Mouse (Mus musculus) lung, embryonic 16.5 days (tissue): ENCODE measurements around the gene Hes6. TPM values are rescaled to one million over a fixed set of nuclear protein-coding genes. Genes with fewer than 3 reads are reported as not detected.

Experiments used
- ATAC-seq: fragments of 200-750 bp; cut with Nextera tagmentation; 2 replicates; pipeline ENCODE4 v1.8.0; 2017; ENCODE audit warnings: low read depth, mild to moderate bottlenecking, moderate library complexity
- H3K27ac ChIP-seq: fragments of 300-500 bp; sonication (generic); 2 replicates; pipeline ENCODE4 v1.5.1; 2014; ENCODE audit warnings: mild to moderate bottlenecking, control low read depth, low read length
- H3K27me3 ChIP-seq: fragments of 300-500 bp; sonication (generic); 2 replicates; pipeline ENCODE4 v1.6.1; 2014; ENCODE audit warnings: low read depth, low read length, mixed read lengths; ENCODE audit not compliant: control insufficient read depth, insufficient read depth
- H3K36me3 ChIP-seq: fragments of 300-500 bp; sonication (generic); 2 replicates; pipeline ENCODE4 v1.6.1; 2014; ENCODE audit warnings: low read length; ENCODE audit not compliant: control insufficient read depth, insufficient read depth
- H3K4me1 ChIP-seq: fragments of 300-500 bp; sonication (generic); replicated peaks from 2 replicates; pipeline ENCODE4 v1.6.1; 2014; ENCODE audit warnings: low read length, mixed read lengths; ENCODE audit not compliant: control insufficient read depth, insufficient read depth
- H3K4me2 ChIP-seq: fragments of 300-500 bp; sonication (generic); 2 replicates; pipeline ENCODE4 v1.6.1; 2014; ENCODE audit warnings: low read depth, low read length, control low read depth
- H3K4me3 ChIP-seq: fragments of 300-500 bp; sonication (generic); 2 replicates; pipeline ENCODE4 v1.5.1; 2014; ENCODE audit warnings: mild to moderate bottlenecking, low read length, control low read depth
- H3K9ac ChIP-seq: fragments of 300-500 bp; sonication (generic); 2 replicates; pipeline ENCODE4 v1.6.1; 2014; ENCODE audit warnings: low read length, control low read depth
- H3K9me3 ChIP-seq: fragments of 300-500 bp; sonication (generic); 2 replicates; pipeline ENCODE4 v1.6.1; 2016; ENCODE audit warnings: low read length; ENCODE audit not compliant: control insufficient read depth
- WGBS: fragments of 180-500 bp; shearing (Covaris S2); extraction: QIAGEN DNeasy Blood & Tissue Kit; methylation state at CpG from one replicate; pipeline ENCODE4 v1.1.7; 2014; 5-methylcytosine and 5-hydroxymethylcytosine counted together
- polyA plus RNA-seq: library from polyadenylated mRNA; unstranded; fragments of >200 nt; fragmentation: Nextera tagmentation; extraction: Ambion mirVana; gene quantifications from 2 replicates; pipeline ENCODE4 v1.2.1, GENCODE M21; 2015

Hes6 gene
- polyA plus RNA-seq, 1 experiment from 2014 or later, result 73.2 TPM

GRCm38 (mm10) chr1:91398260-91399062, 15.4 kb downstream of the Hes6 start, which contains the start of gene Ilkap:
Gene Ilkap (minus strand): TSS chr1:91398815.
- Histone ChIP-seq H3K4me2 (peak within 1 kb of the TSS; percentile 91), H3K36me3 (no peaks in the 10 kb centered on the region), H3K4me3 (peak within 1 kb of the TSS; percentile 86), H3K4me1 (peaks cover 12% of the 10 kb centered on the region), H3K27me3 (no peaks in the 10 kb centered on the region), H3K27ac (peak within 1 kb of the TSS; percentile 63), H3K9me3 (no peaks in the 10 kb centered on the region), H3K9ac (peak within 1 kb of the TSS; percentile 85)
- ATAC-seq, result peak; percentile 98
- under 1% methylated on average over 90 of the region's 91 CpGs for WGBS

GRCm38 (mm10) chr1:91397927-91398259, 15.9 kb downstream of the Hes6 start:
- peak overlapping the region; percentile 91 for H3K4me2 ChIP-seq
- no peaks in the 10 kb centered on the region for H3K9me3 ChIP-seq
- peak overlapping the region; percentile 63 for H3K27ac ChIP-seq
- under 1% methylated on average over 12 of the region's 12 CpGs for WGBS
- ATAC-seq, result no peak; the same call in 1 of the 2 replicates
- H3K9ac ChIP-seq, result peak overlapping the region; percentile 85
- H3K27me3 ChIP-seq, result no peaks in the 10 kb centered on the region
- H3K4me3 ChIP-seq, result peak overlapping the region; percentile 86
- H3K36me3 ChIP-seq, result no peaks in the 10 kb centered on the region
- H3K4me1 ChIP-seq, result peaks cover 12% of the 10 kb centered on the region

- Histone ChIP-seq H3K4me1 (no peaks in the 10 kb centered on the region), H3K4me3 (no peak overlapping the region), H3K9me3 (no peaks in the 10 kb centered on the region), H3K27me3 (no peaks in the 10 kb centered on the region), H3K4me2 (no peak overlapping the region), H3K9ac (no peak overlapping the region), H3K36me3 (peaks cover 37% of the 10 kb centered on the region), H3K27ac (no peak overlapping the region)
- ATAC-seq, result no peak
- 74% methylated on average over 5 of the region's 5 CpGs for WGBS
Observed at GRCm38 (mm10) chr1:91390369-91390768, 23.5 kb downstream of the Hes6 start.

GRCm38 (mm10) chr1:91381091-91381471, 32.8 kb downstream of the Hes6 start:
- Histone ChIP-seq H3K4me1 (no peaks in the 10 kb centered on the region), H3K27me3 (no peaks in the 10 kb centered on the region), H3K4me2 (no peak overlapping the region), H3K36me3 (peaks cover 69% of the 10 kb centered on the region), H3K9me3 (no peaks in the 10 kb centered on the region), H3K4me3 (no peak overlapping the region), H3K27ac (no peak overlapping the region), H3K9ac (no peak overlapping the region)
- WGBS, result 90% methylated on average over 4 of the region's 4 CpGs
- no peak for ATAC-seq

GRCm38 (mm10) chr1:91380453-91381090, 33.3 kb downstream of the Hes6 start:
- no peaks in the 10 kb centered on the region for H3K27me3 ChIP-seq
- no peak overlapping the region for H3K27ac ChIP-seq
- H3K4me1 ChIP-seq, result no peaks in the 10 kb centered on the region
- no peaks in the 10 kb centered on the region for H3K9me3 ChIP-seq
- 52% methylated on average over 7 of the region's 7 CpGs for WGBS
- no peak overlapping the region for H3K4me3 ChIP-seq
- H3K36me3 ChIP-seq, result peaks cover 73% of the 10 kb centered on the region
- no peak overlapping the region for H3K9ac ChIP-seq
- H3K4me2 ChIP-seq, result no peak overlapping the region
- ATAC-seq, result peak; percentile 64; the same call in 1 of the 2 replicates

GRCm38 (mm10) chr1:91373414-91373835, 40.4 kb downstream of the Hes6 start:
- H3K9me3 ChIP-seq, result no peaks in the 10 kb centered on the region
- no peaks in the 10 kb centered on the region for H3K27me3 ChIP-seq
- H3K36me3 ChIP-seq, result peaks cover 61% of the 10 kb centered on the region
- no peak overlapping the region for H3K4me2 ChIP-seq
- no peak for ATAC-seq
- no peak overlapping the region for H3K27ac ChIP-seq
- WGBS, result 92% methylated on average over 6 of the region's 6 CpGs
- H3K9ac ChIP-seq, result no peak overlapping the region
- H3K4me1 ChIP-seq, result no peaks in the 10 kb centered on the region
- no peak overlapping the region for H3K4me3 ChIP-seq

- Histone ChIP-seq H3K4me1 (peaks cover 4% of the 10 kb centered on the region; the same call in 1 of the 2 replicates), H3K9ac (no peak overlapping the region), H3K27me3 (no peaks in the 10 kb centered on the region), H3K9me3 (no peaks in the 10 kb centered on the region), H3K4me3 (no peak overlapping the region), H3K36me3 (peaks cover 33% of the 10 kb centered on the region), H3K27ac (no peak overlapping the region), H3K4me2 (no peak overlapping the region)
- no peak for ATAC-seq
- 83% methylated on average over 23 of the region's 23 CpGs for WGBS
Observed at GRCm38 (mm10) chr1:91370055-91370454, 43.8 kb downstream of the Hes6 start.

GRCm38 (mm10) chr1:91369408-91369807, 44.4 kb downstream of the Hes6 start:
- no peaks in the 10 kb centered on the region for H3K27me3 ChIP-seq
- ATAC-seq, result no peak
- H3K4me3 ChIP-seq, result no peak overlapping the region
- H3K36me3 ChIP-seq, result peaks cover 28% of the 10 kb centered on the region; the same call in 1 of the 2 replicates
- no peaks in the 10 kb centered on the region for H3K9me3 ChIP-seq
- H3K27ac ChIP-seq, result no peak overlapping the region
- no peak overlapping the region for H3K4me2 ChIP-seq
- 57% methylated on average over 4 of the region's 4 CpGs for WGBS
- peaks cover 4% of the 10 kb centered on the region; the same call in 1 of the 2 replicates for H3K4me1 ChIP-seq
- no peak overlapping the region for H3K9ac ChIP-seq

GRCm38 (mm10) chr1:91367295-91367694, 46.5 kb downstream of the Hes6 start:
- peaks cover 4% of the 10 kb centered on the region; the same call in 1 of the 2 replicates for H3K4me1 ChIP-seq
- H3K9me3 ChIP-seq, result no peaks in the 10 kb centered on the region
- peaks cover 11% of the 10 kb centered on the region; the same call in 1 of the 2 replicates for H3K36me3 ChIP-seq
- no peak overlapping the region for H3K4me3 ChIP-seq
- 92% methylated on average over 3 of the region's 3 CpGs for WGBS
- no peak for ATAC-seq
- no peak overlapping the region for H3K27ac ChIP-seq
- no peak overlapping the region for H3K4me2 ChIP-seq
- H3K27me3 ChIP-seq, result no peaks in the 10 kb centered on the region
- no peak overlapping the region for H3K9ac ChIP-seq
